Mouse (Mus musculus) mammary gland, adult 2 months (tissue): Measurements from ENCODE around the gene Tspan32. TPM values are rescaled to one million over a fixed set of nuclear protein-coding genes. Genes with fewer than 3 reads are reported as not detected.

Experiments used
- polyA plus RNA-seq: library from polyadenylated mRNA; depleted of rRNA; stranded (reverse); fragments of >200 nt; gene quantifications from 2 replicates; pipeline ENCODE4 v1.2.3, GENCODE M21; 2012; ENCODE audit warnings: low replicate concordance; rRNA removed

The Tspan32 gene
- 40.4 and 43.5 TPM in 2 replicates for polyA plus RNA-seq

GRCm38 (mm10) chr7:143004727-143005343 lies at the start of gene Tspan32:
Gene Tspan32 (plus strand): TSS chr7:143005046.

DNA sequence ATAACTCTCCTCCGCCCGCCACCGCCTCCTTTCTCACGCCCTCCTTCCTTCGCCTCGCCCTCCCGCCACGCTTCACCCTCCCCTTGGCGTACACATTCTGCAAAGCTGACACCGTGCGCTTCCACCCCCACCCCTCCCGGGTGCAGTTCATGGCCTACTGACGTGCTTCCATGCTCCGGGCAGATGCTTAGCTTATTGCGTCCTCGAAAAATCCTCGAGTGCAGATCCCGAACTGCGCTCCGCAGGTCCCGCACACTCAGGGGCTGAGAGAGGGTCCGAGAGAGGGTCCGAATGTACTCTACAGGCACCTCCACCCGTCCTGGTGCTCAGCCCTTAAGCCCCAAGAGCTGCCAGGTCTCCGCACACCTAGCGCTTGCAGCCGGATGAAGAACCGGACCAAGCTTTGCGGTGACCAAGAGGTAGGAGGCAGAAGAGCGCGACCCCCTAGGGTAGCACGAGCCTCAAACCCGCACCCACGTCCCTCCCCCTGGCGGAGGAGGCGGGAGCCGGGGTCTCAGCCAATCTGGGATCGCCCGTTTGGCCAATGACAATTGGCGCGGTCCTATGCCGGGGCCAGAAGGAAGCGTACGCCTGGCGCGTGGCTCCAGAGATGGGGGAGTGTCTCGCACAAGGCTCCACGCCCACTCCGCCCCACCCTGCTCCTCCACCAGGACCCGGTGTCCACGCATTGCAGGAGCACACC lies 35.9 kb upstream of the Tspan32 start, which contains the start of gene Ascl2:
Gene Ascl2, minus strand, starts transcription at position 456 of the 703 bp plus-strand sequence.

GRCm38 (mm10) chr7:143052626-143053007 lies 47.8 kb downstream of the Tspan32 start, which contains the start of gene Cd81:
Gene Cd81 (plus strand): TSS chr7:143052739.

GRCm38 (mm10) chr7:143068882-143069591 lies 64.2 kb downstream of the Tspan32 start, which contains the start of gene Tssc4:
Gene Tssc4 (plus strand): TSS chr7:143069249.

Other genes starting within 250 kb of the Tspan32 start
- gene Th, start 73.9 kb upstream of the Tspan32 start, polyA plus RNA-seq = 1.5 TPM in 1 of 2 replicates, not detected in the other
- 0.85 and 2.0 TPM in 2 replicates for gene Ascl2, start 35.8 kb upstream of the Tspan32 start, polyA plus RNA-seq
- gene Cd81, start 47.7 kb downstream of the Tspan32 start, polyA plus RNA-seq = 704 and 755 TPM in 2 replicates
- gene Tssc4, start 64.2 kb downstream of the Tspan32 start, polyA plus RNA-seq = 70.6 and 112 TPM in 2 replicates
- 0.10 and 0.20 TPM in 2 replicates for gene Trpm5, start 89.6 kb downstream of the Tspan32 start, polyA plus RNA-seq
- 2.6 and 3.1 TPM in 2 replicates for gene Kcnq1, start 101.3 kb downstream of the Tspan32 start, polyA plus RNA-seq